Mouse (Mus musculus) intestine, embryonic 15.5 days (tissue): ENCODE measurements around the gene Hjurp. TPM values are rescaled to one million over a fixed set of nuclear protein-coding genes. Genes with fewer than 3 reads are reported as not detected.
A peak's percentile ranks its signal among the peaks of the same experiment; 100 is the strongest.

Experiments used
- ATAC-seq: fragments of 200-750 bp; cut with Nextera tagmentation; 2 replicates; pipeline ENCODE4 v1.8.0; 2017; ENCODE audit warnings: moderate TSS enrichment, moderate library complexity
- H3K27ac ChIP-seq: fragments of 300-500 bp; sonication (generic); 2 replicates; pipeline ENCODE4 v1.5.1; 2015; ENCODE audit warnings: mild to moderate bottlenecking, inconsistent platforms
- H3K27me3 ChIP-seq: fragments of 300-500 bp; sonication (generic); replicated peaks from 2 replicates; pipeline ENCODE4 v1.6.1; 2015; ENCODE audit warnings: inconsistent platforms
- H3K36me3 ChIP-seq: fragments of 300-500 bp; sonication (generic); 2 replicates; pipeline ENCODE4 v1.6.1; 2015; ENCODE audit warnings: inconsistent platforms
- H3K4me1 ChIP-seq: fragments of 300-500 bp; sonication (generic); replicated peaks from 2 replicates; pipeline ENCODE4 v1.6.1; 2015; ENCODE audit warnings: inconsistent platforms
- H3K4me2 ChIP-seq: fragments of 300-500 bp; sonication (generic); replicated peaks from 2 replicates; pipeline ENCODE4 v1.6.1; 2015; ENCODE audit warnings: mild to moderate bottlenecking, inconsistent platforms
- H3K4me3 ChIP-seq: fragments of 300-500 bp; sonication (generic); replicated peaks from 2 replicates; pipeline ENCODE4 v1.5.1; 2015; ENCODE audit warnings: inconsistent platforms
- H3K9ac ChIP-seq: fragments of 300-500 bp; sonication (generic); 2 replicates; pipeline ENCODE4 v1.6.1; 2015; ENCODE audit warnings: inconsistent platforms
- H3K9me3 ChIP-seq: fragments of 300-500 bp; sonication (generic); 2 replicates; pipeline ENCODE4 v1.6.1; 2016; ENCODE audit warnings: inconsistent platforms
- WGBS: fragments of 180-500 bp; shearing (Covaris S2); methylation state at CpG from one replicate; pipeline ENCODE4 v1.1.7; 2015; 5-methylcytosine and 5-hydroxymethylcytosine counted together
- polyA plus RNA-seq: library from polyadenylated mRNA; unstranded; fragments of >200 nt; fragmentation: Nextera tagmentation; extraction: Ambion mirVana; gene quantifications from 2 replicates; pipeline ENCODE4 v1.2.1, GENCODE M21; 2015

The Hjurp gene
- polyA plus RNA-seq, 1 experiment from 2014 or later = 158 TPM

DNA sequence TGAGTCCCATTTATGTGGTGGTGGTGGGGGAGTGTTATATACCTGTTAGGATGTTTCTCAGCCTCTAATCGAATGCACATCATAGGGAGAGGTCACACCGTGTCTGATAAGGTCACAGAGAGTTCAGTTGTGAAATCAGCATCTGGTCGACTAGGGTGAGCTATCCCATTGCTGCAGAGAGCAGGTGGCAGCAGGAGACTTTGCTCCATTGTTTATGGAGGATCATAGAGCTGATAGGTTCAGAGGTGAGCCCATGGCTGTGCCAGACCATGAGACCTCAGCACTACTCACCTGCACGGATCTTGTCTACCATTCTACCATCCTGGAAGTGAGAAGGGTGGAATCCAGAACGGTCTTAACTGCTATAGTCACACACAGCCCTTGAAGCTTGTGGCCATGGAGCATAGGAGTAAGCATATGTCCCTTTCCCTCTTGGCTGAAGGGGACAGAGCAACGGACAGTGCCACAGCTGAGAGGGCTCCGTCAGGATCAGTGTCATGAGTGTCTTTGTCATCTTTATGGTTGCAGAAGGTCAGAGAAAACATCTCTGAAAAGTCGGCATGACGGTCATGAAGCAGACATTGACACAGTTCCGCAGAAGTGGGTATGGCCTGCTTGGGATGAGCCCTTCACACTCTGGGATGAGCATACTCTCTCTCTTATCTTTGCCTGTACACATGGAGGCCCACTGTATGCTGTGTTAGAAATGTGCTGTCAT is 7.0 kb upstream of the Hjurp start:
- Histone ChIP-seq H3K27ac (no peak overlapping the region), H3K9ac (no peak overlapping the region), H3K9me3 (0 out of 2 replicates have a peak, but pooled peaks cover 6% of the 10 kb centered on the region), H3K36me3 (no peaks in the 10 kb centered on the region), H3K27me3 (no peaks in the 10 kb centered on the region), H3K4me2 (no peak overlapping the region), H3K4me1 (no peaks in the 10 kb centered on the region), H3K4me3 (no peak overlapping the region)
- 60% methylated on average over 10 of the region's 10 CpGs for WGBS
- ATAC-seq = no peak

DNA sequence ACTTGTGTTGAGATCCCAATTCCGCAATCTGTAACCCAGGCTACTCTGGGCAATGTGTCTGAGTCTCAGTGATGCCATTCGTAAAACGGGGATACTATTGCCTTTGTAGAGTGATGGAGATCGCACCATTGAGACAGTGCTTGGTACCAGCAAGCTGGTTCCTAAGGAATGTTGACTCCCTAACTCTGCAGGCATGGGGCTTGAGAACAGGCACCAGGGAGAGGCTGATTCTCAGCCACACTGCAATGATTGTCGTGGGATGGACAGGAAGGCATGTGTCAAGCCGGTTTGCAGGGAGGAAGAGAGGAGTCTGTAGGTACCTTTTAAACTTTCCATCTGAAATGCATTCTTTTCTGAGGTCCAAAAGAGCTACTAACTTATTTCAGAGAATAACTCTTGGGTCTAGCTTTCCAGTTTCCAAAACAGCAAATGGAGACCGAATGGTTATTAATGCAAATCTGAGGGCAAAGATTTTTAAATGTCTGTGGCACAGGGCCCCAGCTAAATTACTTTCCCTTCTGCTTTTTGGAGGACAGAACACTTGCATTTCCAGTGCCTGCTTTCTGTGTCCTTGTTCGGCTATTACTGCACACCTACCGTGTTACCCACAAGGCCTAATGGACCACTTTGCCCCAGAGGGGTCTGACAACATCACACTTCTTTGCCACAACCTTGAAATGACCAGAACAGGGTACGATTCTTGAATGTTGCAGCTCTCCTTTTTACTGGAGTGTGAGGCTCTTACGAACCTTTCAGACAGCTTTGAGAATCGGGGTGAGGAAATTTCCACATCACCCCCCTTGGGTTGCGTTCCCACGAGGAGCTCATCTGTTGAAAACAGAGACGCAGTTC is 6.2 kb upstream of the Hjurp start:
- Histone ChIP-seq H3K9me3 (0 out of 2 replicates have a peak, but pooled peaks cover 6% of the 10 kb centered on the region), H3K4me3 (no peak overlapping the region), H3K27me3 (no peaks in the 10 kb centered on the region), H3K4me2 (no peak overlapping the region), H3K4me1 (no peaks in the 10 kb centered on the region), H3K27ac (no peak overlapping the region), H3K36me3 (no peaks in the 10 kb centered on the region), H3K9ac (no peak overlapping the region)
- WGBS = 80% methylated on average over 15 of the region's 15 CpGs
- no peak for ATAC-seq

DNA sequence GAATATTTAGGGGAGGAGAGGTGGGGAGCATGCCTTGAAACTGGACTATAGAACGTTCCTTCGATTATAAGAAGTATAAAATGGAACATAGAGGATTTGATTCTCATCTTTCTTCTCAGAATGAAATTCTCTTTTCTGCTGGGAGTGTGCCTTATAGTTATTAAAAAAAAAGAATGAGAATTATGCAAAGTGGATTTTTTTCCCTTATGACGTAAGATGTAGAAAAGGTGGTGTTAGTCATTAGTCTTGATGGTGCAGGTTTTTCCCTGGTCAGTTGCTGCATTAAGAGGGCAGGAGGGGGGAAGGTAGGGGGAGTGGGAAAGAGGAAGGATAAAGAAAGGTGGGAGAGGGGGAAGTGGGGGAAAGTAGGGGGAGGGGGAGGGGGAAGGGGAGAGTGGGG is 4.9 kb upstream of the Hjurp start:
- ATAC-seq = no peak
- Histone ChIP-seq H3K27me3 (no peaks in the 10 kb centered on the region), H3K36me3 (no peaks in the 10 kb centered on the region), H3K9ac (no peak overlapping the region), H3K4me2 (no peak overlapping the region), H3K9me3 (no peaks in the 10 kb centered on the region), H3K4me3 (no peak overlapping the region), H3K27ac (no peak overlapping the region), H3K4me1 (peaks cover 3% of the 10 kb centered on the region)
- 63% methylated on average over 3 of the region's 3 CpGs for WGBS

DNA sequence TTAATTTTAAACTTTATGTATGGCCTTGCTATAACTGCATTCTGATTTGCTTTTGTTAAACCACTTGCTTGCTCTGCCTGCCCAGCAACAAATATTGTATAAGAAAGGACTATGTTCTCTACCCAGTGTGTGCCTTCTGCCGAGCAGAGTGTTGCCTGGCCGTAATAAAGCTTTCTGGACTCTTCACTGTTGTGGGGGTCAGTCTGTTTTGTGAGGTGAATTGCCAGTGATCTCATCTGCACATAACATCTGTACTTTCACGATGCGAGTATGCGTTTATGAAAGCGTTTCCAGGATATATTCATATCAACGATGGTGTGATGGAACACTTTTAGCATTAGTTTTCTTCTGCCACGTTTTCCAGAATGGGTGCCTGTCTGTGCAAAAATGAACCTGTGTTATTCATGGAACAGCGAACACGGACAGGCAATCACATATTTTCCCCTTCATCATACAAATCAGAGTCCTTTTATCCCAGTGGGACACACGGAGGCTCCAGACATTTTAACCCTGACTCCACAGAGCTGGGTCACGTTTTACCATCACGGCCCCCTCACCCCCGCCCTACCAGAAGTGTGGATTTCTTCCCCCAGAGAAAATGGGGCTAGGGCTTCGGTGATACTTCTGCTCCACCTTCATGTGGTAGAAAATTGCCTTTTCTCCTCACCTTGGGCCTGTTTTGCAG is 2.7 kb upstream of the Hjurp start:
- no peaks in the 10 kb centered on the region for H3K27me3 ChIP-seq
- peak overlapping the region; percentile 11 for H3K27ac ChIP-seq
- H3K9me3 ChIP-seq = no peaks in the 10 kb centered on the region
- H3K4me2 ChIP-seq = peak overlapping the region; percentile 4
- peaks cover 16% of the 10 kb centered on the region for H3K4me1 ChIP-seq
- peak; percentile 55; the same call in 1 of the 2 replicates for ATAC-seq
- H3K36me3 ChIP-seq = peaks cover 2% of the 10 kb centered on the region
- H3K9ac ChIP-seq = no peak overlapping the region
- no peak overlapping the region for H3K4me3 ChIP-seq
- WGBS = 57% methylated on average over 15 of the region's 15 CpGs

DNA sequence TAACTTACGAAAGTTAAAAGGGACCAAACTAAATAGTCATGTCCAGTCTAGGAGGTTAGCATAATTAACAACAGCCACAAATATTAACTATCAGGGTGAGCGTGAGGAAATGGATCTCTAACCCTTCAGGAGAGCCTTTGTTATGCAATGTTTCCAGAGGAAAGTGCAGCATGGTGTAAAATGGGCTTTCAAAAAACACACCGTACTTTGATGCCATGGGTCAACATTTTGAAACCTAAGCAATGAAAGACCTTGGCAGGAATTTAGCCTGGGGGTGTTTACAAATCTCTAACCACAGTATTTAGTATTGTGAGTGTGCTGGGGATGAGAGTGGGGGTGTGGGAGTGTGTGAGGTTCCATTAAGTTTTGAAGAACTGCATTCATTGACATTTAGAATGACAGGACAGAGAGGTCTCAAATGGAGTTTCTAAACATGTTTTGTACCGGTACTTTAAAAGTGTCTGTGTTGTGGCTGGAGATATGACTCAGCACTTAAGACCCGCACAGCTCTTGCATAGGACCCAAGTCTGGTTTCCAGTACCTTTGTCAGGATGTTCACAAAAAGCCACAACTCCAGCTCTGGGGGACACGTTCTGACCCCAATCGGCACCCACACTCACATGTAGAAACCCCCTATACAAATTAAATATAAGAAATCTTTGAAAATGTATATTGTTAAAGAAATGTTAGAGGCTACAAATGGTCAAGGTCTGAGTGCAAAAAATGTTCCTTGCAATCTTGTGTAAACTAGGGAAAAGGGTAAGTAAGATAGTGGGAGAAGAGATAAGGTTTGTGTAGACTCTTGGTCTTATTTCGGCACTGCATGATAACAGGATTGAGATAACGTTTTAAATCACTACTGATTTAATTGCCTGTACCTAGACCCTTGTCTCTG is 1.9 kb upstream of the Hjurp start:
- Histone ChIP-seq H3K27me3 (no peaks in the 10 kb centered on the region), H3K9me3 (no peaks in the 10 kb centered on the region), H3K4me3 (no peak overlapping the region), H3K27ac (peak overlapping the region; percentile 5; the same call in 1 of the 2 replicates), H3K4me1 (peaks cover 17% of the 10 kb centered on the region), H3K36me3 (peaks cover 10% of the 10 kb centered on the region), H3K4me2 (peak overlapping the region; percentile 2), H3K9ac (no peak overlapping the region)
- ATAC-seq = peak; percentile 60
- 53% methylated on average over 9 of the region's 9 CpGs for WGBS

DNA sequence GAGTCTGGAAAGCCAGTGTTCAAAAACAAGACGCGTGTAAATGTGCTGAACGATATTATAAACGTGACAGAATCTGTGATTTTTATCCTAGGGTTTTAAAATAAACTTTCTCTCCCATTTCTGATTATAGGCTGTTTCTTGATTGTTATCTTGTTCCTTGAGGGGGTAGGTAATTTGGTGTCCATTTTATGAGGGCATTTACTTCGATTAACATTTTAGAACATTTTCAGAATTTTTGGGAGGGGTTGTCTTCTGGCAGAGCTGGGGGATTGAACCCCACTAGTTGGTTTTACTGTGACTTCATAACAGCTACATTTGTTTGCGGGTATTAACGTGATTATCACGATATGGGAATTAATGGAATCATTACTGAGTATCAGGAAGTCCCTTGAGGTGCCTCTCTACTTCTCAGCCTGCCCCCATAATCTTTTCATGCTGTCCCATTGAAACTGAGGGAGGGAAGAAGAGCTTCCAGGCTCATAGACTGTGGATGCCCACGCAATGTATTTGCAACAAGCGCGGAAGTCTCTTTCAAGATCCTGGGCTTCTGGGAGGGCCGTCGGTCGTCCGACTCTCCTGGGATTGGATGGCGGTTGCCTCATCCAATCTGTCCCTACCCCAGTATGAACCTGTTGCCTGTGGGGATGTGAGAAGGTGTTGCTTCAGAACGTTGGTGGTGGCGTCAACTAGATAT is 532 bp upstream of the Hjurp start:
- 66% methylated on average over 18 of the region's 18 CpGs for WGBS
- Histone ChIP-seq H3K4me1 (peaks cover 17% of the 10 kb centered on the region), H3K27ac (peak overlapping the region; percentile 81; the same call in 1 of the 2 replicates), H3K36me3 (peaks cover 22% of the 10 kb centered on the region), H3K9ac (peak overlapping the region; percentile 67; the same call in 1 of the 2 replicates), H3K4me3 (peak overlapping the region; percentile 50), H3K27me3 (no peaks in the 10 kb centered on the region), H3K4me2 (peak overlapping the region; percentile 53), H3K9me3 (no peaks in the 10 kb centered on the region)
- ATAC-seq = peak; percentile 2

DNA sequence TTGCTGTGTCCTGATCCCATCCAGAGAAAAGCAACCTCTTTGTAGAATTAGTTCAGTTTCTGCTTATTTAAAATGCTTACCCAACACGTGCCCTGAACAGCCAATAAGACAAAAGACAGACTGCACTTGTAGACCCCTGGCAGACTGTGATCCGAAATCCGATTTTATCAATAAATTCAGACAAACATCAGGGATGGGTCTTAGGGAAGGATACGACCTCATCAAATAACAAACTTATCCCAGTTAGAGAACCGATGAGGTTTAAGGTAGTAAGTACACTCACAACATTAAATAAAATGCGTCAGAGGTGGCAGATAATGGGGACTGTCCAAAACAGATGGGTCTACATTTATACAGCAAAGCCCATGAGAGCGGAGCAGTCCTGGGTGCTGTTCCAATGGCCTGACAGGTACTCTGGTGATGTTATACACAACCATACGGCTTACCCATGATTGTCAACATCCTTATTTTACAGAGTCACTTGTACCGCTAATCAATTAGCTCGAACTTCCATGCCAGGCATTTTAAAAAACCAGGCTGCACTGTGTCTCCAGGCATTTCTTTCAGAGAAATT is 822 bp downstream of the Hjurp start:
- 16% methylated on average over 10 of the region's 10 CpGs for WGBS
- H3K27me3 ChIP-seq = no peaks in the 10 kb centered on the region
- H3K27ac ChIP-seq = peak overlapping the region; percentile 81
- H3K4me2 ChIP-seq = peak overlapping the region; percentile 53
- H3K4me3 ChIP-seq = peak overlapping the region; percentile 50
- peaks cover 32% of the 10 kb centered on the region for H3K36me3 ChIP-seq
- ATAC-seq = peak; percentile 24
- H3K9me3 ChIP-seq = no peaks in the 10 kb centered on the region
- peak overlapping the region; percentile 67 for H3K9ac ChIP-seq
- peaks cover 17% of the 10 kb centered on the region for H3K4me1 ChIP-seq

DNA sequence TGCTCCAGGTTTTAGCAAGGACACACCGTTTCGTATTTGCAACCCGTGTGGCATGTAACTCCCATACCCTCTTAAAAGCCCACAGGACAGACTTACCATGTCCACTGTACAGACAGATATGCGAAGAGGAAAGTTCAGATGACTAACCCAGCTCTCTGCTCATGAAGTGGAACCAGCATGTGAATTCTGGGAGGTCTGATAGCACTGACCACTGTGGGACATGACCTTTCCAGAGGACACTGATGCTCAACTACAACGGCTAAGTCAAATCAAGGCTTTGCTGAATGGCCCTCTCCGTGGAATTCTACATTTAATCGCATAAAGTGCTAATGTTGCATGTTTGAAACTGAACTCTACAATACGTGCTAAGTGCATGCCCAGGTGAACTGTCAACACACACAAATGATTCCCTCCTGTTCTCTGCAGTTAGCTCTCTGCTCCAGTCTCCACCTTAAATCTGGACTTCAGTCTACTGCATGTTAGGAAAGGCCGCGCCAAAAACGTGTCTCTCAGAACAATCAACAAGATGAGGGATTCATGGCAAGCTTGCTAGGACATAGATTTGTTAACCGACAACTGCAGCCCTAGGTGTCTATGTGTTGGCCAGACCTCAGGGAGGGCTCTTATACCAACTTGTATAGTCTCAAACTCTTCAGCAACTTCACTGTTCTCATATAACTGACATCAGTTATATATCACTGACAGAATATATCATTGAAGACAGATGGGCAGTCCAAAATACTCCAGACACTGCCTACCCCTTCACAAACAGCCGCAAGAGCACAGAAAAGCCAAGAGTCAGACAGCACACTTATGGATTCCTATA is 1.5 kb downstream of the Hjurp start:
- Histone ChIP-seq H3K9ac (peak overlapping the region; percentile 67), H3K27me3 (no peaks in the 10 kb centered on the region), H3K4me1 (peaks cover 17% of the 10 kb centered on the region), H3K27ac (no peak overlapping the region), H3K4me3 (peak overlapping the region; percentile 50), H3K36me3 (peaks cover 35% of the 10 kb centered on the region), H3K9me3 (no peaks in the 10 kb centered on the region), H3K4me2 (peak overlapping the region; percentile 53)
- WGBS = 61% methylated on average over 13 of the region's 13 CpGs
- no peak for ATAC-seq

DNA sequence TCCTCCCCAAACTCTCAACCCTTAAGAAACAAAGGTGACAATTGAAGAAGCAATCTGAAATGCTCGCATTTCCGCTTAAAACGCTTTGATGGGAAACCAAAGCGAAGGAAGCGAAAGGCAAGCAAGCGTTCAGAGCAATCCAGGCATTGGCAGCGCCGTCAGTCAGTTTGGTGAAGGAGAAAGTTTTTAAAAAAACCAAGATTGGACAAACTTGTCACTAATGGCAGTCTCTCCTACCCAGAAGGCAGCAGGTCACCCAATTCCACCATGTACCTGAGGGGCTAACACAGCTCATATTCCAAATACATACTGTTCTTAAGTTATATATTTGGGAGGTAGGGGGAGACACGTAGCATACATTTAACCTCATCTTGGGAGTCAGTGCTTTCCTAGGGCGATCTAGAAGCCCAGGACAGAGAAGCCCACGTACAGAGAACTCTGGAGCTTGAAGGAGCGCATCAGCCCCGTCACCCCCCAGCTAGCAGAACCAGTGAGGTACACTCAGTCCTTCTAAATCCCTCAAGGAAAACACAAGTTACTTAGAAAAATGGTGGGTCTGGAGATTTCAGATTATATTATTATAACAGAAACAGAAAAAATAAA is 2.3 kb downstream of the Hjurp start:
- ATAC-seq = no peak
- Histone ChIP-seq H3K36me3 (peaks cover 35% of the 10 kb centered on the region), H3K4me1 (peaks cover 17% of the 10 kb centered on the region), H3K4me3 (no peak overlapping the region), H3K27ac (no peak overlapping the region), H3K4me2 (peak overlapping the region; percentile 53), H3K9me3 (no peaks in the 10 kb centered on the region), H3K9ac (no peak overlapping the region), H3K27me3 (no peaks in the 10 kb centered on the region)
- 69% methylated on average over 13 of the region's 13 CpGs for WGBS
